Mouse (Mus musculus): ENCODE results near the gene Reln.

The Reln gene

DNA sequence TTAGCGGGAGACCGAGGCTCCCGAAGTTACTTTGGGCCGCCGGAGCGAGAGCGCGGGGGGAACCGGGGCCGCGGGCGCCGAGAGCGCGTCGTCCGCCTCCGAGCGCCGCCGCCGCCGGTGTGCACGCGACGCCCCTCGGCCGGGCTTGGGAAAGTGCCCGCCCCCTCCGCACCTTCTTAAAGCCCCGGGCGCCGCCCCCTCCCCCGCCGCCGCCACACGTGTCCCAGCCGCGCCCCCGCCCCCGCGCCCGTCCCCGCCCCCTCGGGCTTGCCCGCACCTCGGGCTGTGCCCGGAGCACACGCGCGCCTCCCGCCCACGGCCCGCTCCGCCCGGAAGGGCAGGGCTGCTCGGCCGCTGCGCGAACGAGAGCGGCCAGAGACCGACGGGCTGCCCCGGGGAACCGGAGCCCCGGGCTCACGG lies at the start of gene Reln:
Reln (minus strand) TSS at position 147 of the 420 bp plus-strand sequence.
- Histone ChIP-seq H3K36me3 (ENCODE audit: insufficient read depth, low read length) (no peaks in the 10 kb centered on the region), H3K9me3 (ENCODE audit: low read length) (no peaks in the 10 kb centered on the region), H3K4me1 (replicated peaks; ENCODE audit: low read depth, low read length) (peaks cover 15% of the 10 kb centered on the region; the same call in 1 of the 2 replicates), H3K4me3 (replicated peaks; ENCODE audit: low read length) (peak within 1 kb of the TSS; percentile 84), H3K27me3 (ENCODE audit: insufficient read depth, low read length) (peaks cover 85% of the 10 kb centered on the region)
- TF ChIP-seq CTCF (conservative IDR thresholded peaks at IDR 0.05; ENCODE audit: low read length) (no peak), NANOG (IDR thresholded peaks at IDR 0.05; ENCODE audit: borderline replicate concordance, low read length) (no peak), POU5F1 (IDR thresholded peaks at IDR 0.05; ENCODE audit: borderline replicate concordance, low read length) (no peak)

DNA sequence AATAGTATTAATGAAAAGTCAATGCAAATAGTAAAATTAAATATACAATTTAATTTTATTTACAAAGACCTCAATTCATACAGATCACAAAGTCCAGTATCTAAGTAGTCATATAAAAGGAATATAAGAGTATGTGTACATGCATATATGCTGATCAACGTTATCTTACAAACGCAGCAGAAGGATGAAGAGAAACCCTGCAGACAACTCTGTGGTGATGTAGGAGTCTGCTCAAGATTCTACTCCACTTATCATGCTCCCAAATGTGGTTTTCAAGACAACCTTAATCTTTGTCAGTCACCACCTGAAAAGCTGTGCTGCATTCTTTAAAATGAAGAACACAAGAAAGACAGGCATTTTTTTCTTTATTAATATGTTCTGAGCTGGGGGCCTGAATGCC lies 44.0 kb upstream of the Reln start:
- Histone ChIP-seq H3K9me3 (ENCODE audit: low read length) (no peaks in the 10 kb centered on the region), H3K27me3 (ENCODE audit: insufficient read depth, low read length) (no peaks in the 10 kb centered on the region), H3K4me1 (replicated peaks; ENCODE audit: low read depth, low read length) (no peaks in the 10 kb centered on the region), H3K4me3 (replicated peaks; ENCODE audit: low read length) (no peak overlapping the region), H3K36me3 (ENCODE audit: insufficient read depth, low read length) (no peaks in the 10 kb centered on the region)
- no peak for TF ChIP-seq NANOG (IDR thresholded peaks at IDR 0.05; ENCODE audit: borderline replicate concordance, low read length)

DNA sequence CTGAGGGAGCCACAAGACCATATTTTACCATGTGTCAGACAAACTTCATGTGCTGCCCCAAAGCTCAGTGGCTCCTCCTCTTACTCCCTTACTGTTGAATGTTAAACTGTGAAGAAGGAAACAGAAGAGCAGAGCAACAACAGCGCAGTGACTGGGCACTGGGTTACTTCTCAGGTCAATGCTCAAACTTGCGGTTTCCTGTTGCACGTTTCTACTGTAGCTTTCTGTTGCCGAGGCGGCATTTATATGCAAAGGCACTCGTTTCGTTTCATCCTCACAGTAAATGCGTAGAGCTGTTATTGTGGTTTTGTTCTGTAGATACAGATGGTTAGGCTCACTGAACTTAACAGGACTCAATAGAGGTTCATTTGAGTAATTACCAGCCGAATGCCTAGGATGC lies 16.0 kb upstream of the Reln start:
- Histone ChIP-seq H3K9me3 (ENCODE audit: low read length) (no peaks in the 10 kb centered on the region), H3K27me3 (ENCODE audit: insufficient read depth, low read length) (no peaks in the 10 kb centered on the region), H3K36me3 (ENCODE audit: insufficient read depth, low read length) (no peaks in the 10 kb centered on the region), H3K4me3 (replicated peaks; ENCODE audit: low read length) (no peak overlapping the region), H3K4me1 (replicated peaks; ENCODE audit: low read depth, low read length) (peaks cover 8% of the 10 kb centered on the region)
- no peak for TF ChIP-seq CTCF (conservative IDR thresholded peaks at IDR 0.05; ENCODE audit: low read length)
- no peak for TF ChIP-seq NANOG (IDR thresholded peaks at IDR 0.05; ENCODE audit: borderline replicate concordance, low read length)
- no peak for TF ChIP-seq POU5F1 (IDR thresholded peaks at IDR 0.05; ENCODE audit: borderline replicate concordance, low read length)

DNA sequence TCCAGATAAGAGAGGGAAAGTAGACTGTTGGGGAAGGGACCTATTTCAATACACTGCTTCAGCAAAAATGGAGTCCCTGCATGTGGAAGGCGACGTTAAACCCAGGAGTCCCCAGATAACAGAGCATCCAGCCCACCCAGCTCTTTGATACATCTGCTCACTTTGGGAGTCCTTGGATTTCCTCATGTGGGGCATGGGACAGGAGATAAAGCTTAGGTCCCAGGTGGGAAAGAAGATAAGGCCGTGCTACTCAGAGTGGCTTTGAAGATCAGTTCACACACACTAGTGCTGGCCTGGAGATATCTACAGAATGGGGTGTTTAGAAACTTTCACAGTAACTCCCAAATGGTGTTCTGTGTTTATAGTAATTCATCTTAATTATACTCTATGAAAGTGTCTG lies 3.9 kb upstream of the Reln start:
- no peak overlapping the region for H3K4me3 ChIP-seq (replicated peaks; ENCODE audit: low read length)
- peaks cover 12% of the 10 kb centered on the region; the same call in 1 of the 2 replicates for H3K4me1 ChIP-seq (replicated peaks; ENCODE audit: low read depth, low read length)
- TF ChIP-seq NANOG (IDR thresholded peaks at IDR 0.05; ENCODE audit: borderline replicate concordance, low read length) = no peak
- no peak for TF ChIP-seq POU5F1 (IDR thresholded peaks at IDR 0.05; ENCODE audit: borderline replicate concordance, low read length)
- TF ChIP-seq CTCF (conservative IDR thresholded peaks at IDR 0.05; ENCODE audit: low read length) = no peak
- no peaks in the 10 kb centered on the region for H3K36me3 ChIP-seq (ENCODE audit: insufficient read depth, low read length)
- peaks cover 58% of the 10 kb centered on the region for H3K27me3 ChIP-seq (ENCODE audit: insufficient read depth, low read length)
- no peaks in the 10 kb centered on the region for H3K9me3 ChIP-seq (ENCODE audit: low read length)

GRCm38 (mm10) chr5:22347732-22348131 lies 3.2 kb upstream of the Reln start:
- Histone ChIP-seq H3K4me1 (replicated peaks; ENCODE audit: low read depth, low read length) (peaks cover 15% of the 10 kb centered on the region; the same call in 1 of the 2 replicates), H3K4me3 (replicated peaks; ENCODE audit: low read length) (no peak overlapping the region), H3K9me3 (ENCODE audit: low read length) (no peaks in the 10 kb centered on the region), H3K27me3 (ENCODE audit: insufficient read depth, low read length) (peaks cover 64% of the 10 kb centered on the region), H3K36me3 (ENCODE audit: insufficient read depth, low read length) (no peaks in the 10 kb centered on the region)
- TF ChIP-seq NANOG (IDR thresholded peaks at IDR 0.05; ENCODE audit: borderline replicate concordance, low read length) = no peak
- no peak for TF ChIP-seq CTCF (conservative IDR thresholded peaks at IDR 0.05; ENCODE audit: low read length)

- H3K4me1 ChIP-seq (replicated peaks; ENCODE audit: low read depth, low read length) = peaks cover 15% of the 10 kb centered on the region; the same call in 1 of the 2 replicates
- H3K36me3 ChIP-seq (ENCODE audit: insufficient read depth, low read length) = no peaks in the 10 kb centered on the region
- peaks cover 77% of the 10 kb centered on the region for H3K27me3 ChIP-seq (ENCODE audit: insufficient read depth, low read length)
- TF ChIP-seq CTCF (conservative IDR thresholded peaks at IDR 0.05; ENCODE audit: low read length) = no peak
- TF ChIP-seq NANOG (IDR thresholded peaks at IDR 0.05; ENCODE audit: borderline replicate concordance, low read length) = no peak
- TF ChIP-seq POU5F1 (IDR thresholded peaks at IDR 0.05; ENCODE audit: borderline replicate concordance, low read length) = no peak
- H3K9me3 ChIP-seq (ENCODE audit: low read length) = no peaks in the 10 kb centered on the region
- no peak overlapping the region for H3K4me3 ChIP-seq (replicated peaks; ENCODE audit: low read length)
Measured at GRCm38 (mm10) chr5:22345894-22346635, 1.6 kb upstream of the Reln start.

DNA sequence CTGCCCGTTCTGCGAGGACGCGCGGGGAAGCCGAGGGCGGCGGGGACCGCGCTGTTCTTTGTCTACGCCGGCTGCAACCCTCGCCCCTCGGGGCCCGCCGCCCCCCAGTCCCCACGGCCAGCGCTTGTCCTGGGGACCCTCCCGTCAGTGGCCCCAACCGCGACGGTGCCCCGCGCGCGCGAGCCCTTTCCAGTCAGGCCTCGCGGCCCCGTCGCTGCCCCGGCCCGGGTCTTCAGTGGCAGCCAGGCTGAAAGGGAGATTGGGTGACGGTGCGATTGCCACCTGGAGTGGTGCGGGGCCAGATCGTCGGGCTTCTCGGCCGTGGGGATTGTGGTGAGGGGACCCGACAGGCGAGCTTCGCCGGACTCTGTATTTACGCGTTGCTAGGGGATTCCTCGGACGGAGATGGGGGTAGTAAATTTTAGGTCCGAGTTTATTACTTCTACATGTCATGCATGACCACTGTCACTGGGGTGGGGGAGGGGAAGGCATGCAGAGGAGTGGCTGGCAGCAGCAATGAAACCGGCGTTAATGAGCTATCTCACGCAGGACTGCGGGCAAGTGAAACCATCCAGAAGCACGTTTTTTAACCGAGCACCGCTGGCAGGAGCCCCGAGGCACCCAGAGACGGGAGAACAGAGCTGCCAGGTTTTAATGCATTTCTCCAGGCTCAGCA lies 612 bp upstream of the Reln start:
- H3K4me3 ChIP-seq (replicated peaks; ENCODE audit: low read length) = peak overlapping the region; percentile 84
- no peaks in the 10 kb centered on the region for H3K9me3 ChIP-seq (ENCODE audit: low read length)
- no peak for TF ChIP-seq CTCF (conservative IDR thresholded peaks at IDR 0.05; ENCODE audit: low read length)
- no peak for TF ChIP-seq POU5F1 (IDR thresholded peaks at IDR 0.05; ENCODE audit: borderline replicate concordance, low read length)
- no peak for TF ChIP-seq NANOG (IDR thresholded peaks at IDR 0.05; ENCODE audit: borderline replicate concordance, low read length)
- peaks cover 15% of the 10 kb centered on the region; the same call in 1 of the 2 replicates for H3K4me1 ChIP-seq (replicated peaks; ENCODE audit: low read depth, low read length)
- H3K36me3 ChIP-seq (ENCODE audit: insufficient read depth, low read length) = no peaks in the 10 kb centered on the region
- peaks cover 85% of the 10 kb centered on the region for H3K27me3 ChIP-seq (ENCODE audit: insufficient read depth, low read length)

DNA sequence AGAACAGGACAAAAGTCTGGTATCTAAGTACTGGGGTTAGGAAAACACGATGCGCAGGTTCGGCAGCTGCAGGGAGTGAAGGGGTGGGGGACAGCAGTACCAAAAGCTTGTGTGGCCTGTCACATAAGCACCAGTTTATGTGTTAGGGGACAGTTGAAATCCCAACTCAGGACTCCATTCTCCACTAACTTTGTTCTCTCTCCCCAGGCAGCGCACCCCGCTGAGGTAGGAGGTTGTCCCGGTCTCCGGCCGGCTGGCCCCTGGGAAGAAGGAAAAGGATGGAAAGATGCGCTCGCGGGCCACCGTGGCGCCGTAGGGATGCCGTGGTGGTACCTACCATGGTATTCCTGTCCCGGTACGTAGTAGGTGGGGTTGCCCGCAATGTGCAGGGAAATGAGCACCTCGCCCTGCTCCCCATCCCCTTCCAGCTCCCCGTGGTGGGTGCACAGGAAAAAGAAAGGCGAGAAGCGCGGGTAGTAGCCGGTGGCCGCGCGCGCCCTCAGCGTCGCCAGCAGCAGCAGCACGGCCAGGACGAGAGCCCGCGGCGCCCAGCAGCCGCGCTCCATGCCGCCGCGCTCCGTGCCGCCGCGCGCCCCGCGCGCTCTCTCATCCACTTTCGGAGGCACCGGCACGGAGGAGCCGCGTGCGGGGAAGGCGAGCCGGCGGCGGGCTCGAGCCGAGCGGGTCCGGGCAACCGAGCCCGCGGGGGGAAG lies 503 bp downstream of the Reln start:
- Histone ChIP-seq H3K4me1 (replicated peaks; ENCODE audit: low read depth, low read length) (peaks cover 15% of the 10 kb centered on the region; the same call in 1 of the 2 replicates), H3K36me3 (ENCODE audit: insufficient read depth, low read length) (no peaks in the 10 kb centered on the region), H3K27me3 (ENCODE audit: insufficient read depth, low read length) (peaks cover 83% of the 10 kb centered on the region), H3K9me3 (ENCODE audit: low read length) (no peaks in the 10 kb centered on the region), H3K4me3 (replicated peaks; ENCODE audit: low read length) (peak overlapping the region; percentile 84)
- TF ChIP-seq CTCF (conservative IDR thresholded peaks at IDR 0.05; ENCODE audit: low read length) = no peak
- TF ChIP-seq NANOG (IDR thresholded peaks at IDR 0.05; ENCODE audit: borderline replicate concordance, low read length) = no peak
- TF ChIP-seq POU5F1 (IDR thresholded peaks at IDR 0.05; ENCODE audit: borderline replicate concordance, low read length) = no peak
